Mouse (Mus musculus): ENCODE measurements around the gene Myo19.

GRCm38 (mm10) chr11:84945841-84946240 lies 65.9 kb downstream of the Myo19 start:
- no peak for TF ChIP-seq POLR2A (IDR thresholded peaks at IDR 0.05; ENCODE audit: control insufficient read depth, low read depth, low read length)
- no peak for TF ChIP-seq CTCF (IDR thresholded peaks at IDR 0.05; ENCODE audit: control insufficient read depth, insufficient read depth, insufficient replicate concordance, low read depth, low read length)
